Mouse (Mus musculus) hematopoietic stem cell, adult 5-6 weeks (primary cell): ENCODE measurements around the gene Ilf3. TPM values are rescaled to one million over a fixed set of nuclear protein-coding genes. Genes with fewer than 3 reads are reported as not detected.

Experiments used
- ATAC-seq, 2 experiments: fragments of 125-278 bp in 1 of 2; replicated peaks in 1 of 2; 2 replicates each; pipeline ENCODE4 v1.8.0; 2016 to 2017; ENCODE audit warnings: inconsistent platforms in 2 of 2, mild to moderate bottlenecking in 2 of 2, moderate number of reproducible peaks in 2 of 2, low read depth in 1 of 2, moderate TSS enrichment in 1 of 2; ENCODE audit not compliant: low FRiP score in 2 of 2, poor library complexity in 2 of 2, severe bottlenecking in 2 of 2, insufficient read depth in 1 of 2, low TSS enrichment in 1 of 2
- total RNA-seq: library from RNA; stranded (forward); fragments of 172-1452, 232-1000 nt; gene quantifications from 2 replicates; pipeline ENCODE4 v1.2.3, GENCODE M21; 2017

Ilf3 gene
- total RNA-seq, 1 experiment from 2014 or later = 163 TPM

DNA sequence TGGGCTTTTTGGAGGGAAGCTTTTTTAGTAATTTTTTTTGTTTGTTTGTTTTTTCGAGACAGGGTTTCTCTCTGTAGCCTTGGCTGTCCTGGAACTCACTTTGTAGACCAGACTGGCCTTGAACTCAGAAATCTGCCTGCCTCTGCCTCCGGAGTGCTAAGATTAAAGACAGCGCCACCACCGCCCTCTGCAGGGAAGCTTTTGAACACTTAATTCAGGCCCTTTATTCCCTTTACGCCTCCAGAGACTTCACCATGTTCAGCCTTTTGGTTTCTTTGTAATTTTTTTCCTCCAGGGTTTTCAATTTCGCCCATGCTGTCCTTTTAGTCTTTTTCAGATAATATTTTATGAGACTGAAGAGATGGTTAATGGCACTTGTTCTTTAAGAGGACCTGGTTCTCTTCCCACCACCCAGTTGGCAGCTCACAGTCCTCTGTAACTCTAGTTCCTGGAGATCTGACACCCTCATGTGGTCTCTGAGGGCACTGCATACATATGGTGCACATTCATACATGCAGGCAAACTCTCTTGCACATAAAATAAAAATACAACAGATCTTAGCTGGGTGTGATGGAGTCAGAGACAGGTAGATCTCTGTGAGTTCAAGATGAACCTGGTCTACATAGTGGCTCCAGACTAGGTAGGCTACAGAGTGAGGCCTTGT is 77.5 kb downstream of the Ilf3 start:
- no peak for ATAC-seq

GRCm38 (mm10) chr9:21447778-21448177 is 80.1 kb downstream of the Ilf3 start:
- peak; percentile 42 to 57; a peak in 3 of 4 replicates for ATAC-seq

GRCm38 (mm10) chr9:21449710-21450109 is 82.0 kb downstream of the Ilf3 start:
- ATAC-seq = no peak

GRCm38 (mm10) chr9:21450270-21450669 is 82.6 kb downstream of the Ilf3 start:
- no peak for ATAC-seq

- ATAC-seq = no peak
Measured at GRCm38 (mm10) chr9:21451391-21451790, 83.7 kb downstream of the Ilf3 start.

- no peak for ATAC-seq
Measured at GRCm38 (mm10) chr9:21451870-21452269, 84.2 kb downstream of the Ilf3 start.

DNA sequence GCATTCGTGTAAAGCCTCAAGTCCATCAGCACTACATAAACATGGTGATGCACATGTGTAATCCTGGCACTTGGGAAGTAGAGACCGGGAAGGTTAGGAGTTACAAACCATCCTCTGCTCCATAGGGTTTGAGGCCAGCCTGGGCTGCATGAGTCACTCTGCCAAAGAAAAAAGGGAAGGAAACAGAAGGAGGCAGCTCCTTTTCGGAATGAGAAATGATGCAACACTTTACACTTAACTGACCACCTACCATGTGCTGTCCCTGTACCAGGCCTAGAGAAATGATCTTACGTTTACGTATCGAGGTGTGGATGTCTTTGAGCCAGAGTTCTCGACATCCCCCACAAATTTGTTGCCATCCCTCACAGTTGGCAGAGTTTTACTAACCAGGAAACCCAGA is 85.3 kb downstream of the Ilf3 start:
- peak; percentile 39 to 72 for ATAC-seq

DNA sequence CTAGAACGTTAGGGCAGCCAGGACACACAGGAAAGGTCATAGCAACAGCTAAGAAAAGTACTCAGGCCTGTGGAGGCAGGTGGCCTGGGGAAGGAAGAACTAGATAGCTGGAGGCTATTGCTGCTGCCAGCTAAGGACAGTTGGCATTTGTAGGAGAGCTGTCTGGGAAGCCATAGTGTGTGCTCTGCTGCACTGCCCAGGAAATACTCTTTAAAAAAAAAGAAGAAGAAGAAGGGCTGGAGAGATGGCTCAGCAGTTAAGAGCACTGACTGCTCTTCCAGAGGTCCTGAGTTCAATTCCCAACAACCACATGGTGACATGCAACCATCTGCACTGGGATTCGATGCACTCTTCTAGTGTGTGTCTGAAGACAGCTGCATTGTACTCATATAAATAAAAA is 85.8 kb downstream of the Ilf3 start:
- no peak; a peak in 1 of 4 replicates for ATAC-seq

DNA sequence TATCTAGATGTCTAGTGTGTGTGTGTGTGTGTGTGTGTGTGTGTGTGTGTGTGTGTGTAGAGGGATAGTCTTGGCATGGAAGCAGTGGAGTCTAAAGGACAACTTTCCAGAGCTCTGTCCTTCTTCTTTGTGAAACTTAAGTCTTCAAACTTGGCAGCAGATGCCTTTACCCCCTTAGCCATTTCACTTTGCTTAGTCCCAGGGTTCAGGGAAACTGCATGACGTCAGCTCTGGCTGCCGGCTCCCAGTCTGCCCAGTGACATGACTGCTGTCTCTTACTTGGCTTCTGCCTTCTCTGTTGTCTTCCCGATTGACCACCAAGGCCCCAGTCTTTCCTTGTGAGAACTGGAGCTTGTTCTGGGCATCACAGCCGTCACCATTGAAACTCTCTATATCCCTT is 86.9 kb downstream of the Ilf3 start:
- ATAC-seq = no peak

Other genes with a start within 250 kb of the Ilf3 start
- gene Tyk2, start 236.6 kb upstream of the Ilf3 start, total RNA-seq = 12.2 and 19.4 TPM in 2 replicates
- gene Cdc37, start 217.9 kb upstream of the Ilf3 start, total RNA-seq = 238 and 347 TPM in 2 replicates
- gene Pde4a, start 202.2 kb upstream of the Ilf3 start, total RNA-seq = 2.7 and 4.8 TPM in 2 replicates
- gene Keap1, start 128.5 kb upstream of the Ilf3 start, total RNA-seq = 37.4 and 39.0 TPM in 2 replicates
- 0.25 and 0.50 TPM in 2 replicates for gene S1pr5, start 119.4 kb upstream of the Ilf3 start, total RNA-seq
- gene Atg4d, start 102.6 kb upstream of the Ilf3 start, total RNA-seq = 5.6 and 14.1 TPM in 2 replicates
- 64.0 and 98.0 TPM in 2 replicates for gene Kri1, start 79.9 kb upstream of the Ilf3 start, total RNA-seq
- 14.8 and 30.4 TPM in 2 replicates for gene Cdkn2d, start 76.5 kb upstream of the Ilf3 start, total RNA-seq
- gene Ap1m2, start 55.5 kb upstream of the Ilf3 start, total RNA-seq = 0.56 TPM in 1 of 2 replicates, not detected in the other
- gene Slc44a2, start 47.2 kb upstream of the Ilf3 start, total RNA-seq = 65.7 and 97.9 TPM in 2 replicates
- gene Qtrt1, start 44.0 kb downstream of the Ilf3 start, total RNA-seq = 19.3 and 23.4 TPM in 2 replicates
- gene Dnm2, start 57.0 kb downstream of the Ilf3 start, total RNA-seq = 80.9 and 87.0 TPM in 2 replicates
- 9.7 and 18.0 TPM in 2 replicates for gene Tmed1, start 142.4 kb downstream of the Ilf3 start, total RNA-seq
- gene AB124611, start 158.3 kb downstream of the Ilf3 start, total RNA-seq = 11.5 and 19.4 TPM in 2 replicates
- gene Carm1, start 179.0 kb downstream of the Ilf3 start, total RNA-seq = 21.0 and 26.5 TPM in 2 replicates
- gene Timm29, start 224.9 kb downstream of the Ilf3 start, total RNA-seq = 35.6 and 52.2 TPM in 2 replicates
- 12.3 and 12.4 TPM in 2 replicates for gene Yipf2, start 225.0 kb downstream of the Ilf3 start, total RNA-seq
- 70.1 and 86.5 TPM in 2 replicates for gene Smarca4, start 248.3 kb downstream of the Ilf3 start, total RNA-seq